Mouse (Mus musculus): ENCODE results near the gene Slc41a2. TPM values are rescaled to one million over a fixed set of nuclear protein-coding genes. Genes with fewer than 3 reads are reported as not detected.

The Slc41a2 gene
- total and polyA plus RNA-seq, 2 experiments from 2014 or later = 10.3 to 29.8 TPM

DNA sequence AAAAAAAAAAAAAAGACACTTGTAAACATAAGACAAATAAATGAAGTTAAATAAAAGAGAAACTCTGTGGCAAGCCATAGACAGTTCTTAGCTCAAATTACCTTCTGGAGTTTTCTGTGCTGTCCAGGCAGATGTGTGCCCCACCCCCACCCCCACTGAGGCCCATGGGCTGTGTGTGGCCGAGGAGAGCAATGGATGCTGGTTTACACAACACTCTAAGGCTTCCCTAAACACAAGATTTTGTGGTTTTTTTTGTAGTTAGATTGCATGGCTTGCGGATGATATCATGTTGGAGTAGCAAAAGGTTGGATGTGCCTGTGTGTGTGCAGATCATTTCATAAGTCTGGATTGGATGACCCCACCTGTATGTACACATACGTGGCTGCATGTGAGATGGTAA lies 116.8 kb downstream of the Slc41a2 start:
- no peaks in the 10 kb centered on the region for H3K4me1 ChIP-seq (ENCODE audit: insufficient read depth, low read length)
- no peak for ATAC-seq
- no peak overlapping the region for H3K9ac ChIP-seq (replicated peaks; ENCODE audit: low read length)
- no peak for TF ChIP-seq CTCF (IDR thresholded peaks at IDR 0.05; ENCODE audit: low read depth)
- H3K9me3 ChIP-seq (ENCODE audit: low read length) = no peaks in the 10 kb centered on the region
- no peaks in the 10 kb centered on the region for H3K27me3 ChIP-seq (ENCODE audit: insufficient read depth, low read length)
- H3K4me2 ChIP-seq (ENCODE audit: low read depth, low read length) = no peak overlapping the region
- WGBS = 90% methylated on average over 3 of the region's 3 CpGs
- no peak for DNase-seq (ENCODE audit: low spot score)
- no peaks in the 10 kb centered on the region for H3K36me3 ChIP-seq (ENCODE audit: insufficient read depth, low read length)
- H3K27ac ChIP-seq = no peak overlapping the region
- no peak overlapping the region for H3K4me3 ChIP-seq (ENCODE audit: low read length)

DNA sequence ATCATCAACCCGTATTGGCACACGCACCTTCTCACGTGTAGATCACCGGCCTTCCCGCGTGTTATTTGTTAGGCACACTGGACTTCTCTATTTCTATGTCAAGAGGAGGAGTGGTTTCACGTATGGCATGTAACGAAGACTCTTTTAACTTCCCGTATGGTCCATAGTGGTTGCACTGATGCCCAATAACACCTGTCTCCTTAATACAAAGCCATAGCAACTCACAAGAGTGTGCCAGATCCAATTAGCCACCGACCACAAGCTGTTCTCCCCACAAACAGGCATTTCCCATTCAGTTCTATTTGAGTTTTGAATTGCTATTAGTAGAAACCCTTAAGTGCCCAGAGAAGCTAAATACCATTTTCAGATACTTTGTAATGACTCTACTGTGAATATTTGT lies 117.5 kb downstream of the Slc41a2 start:
- H3K4me1 ChIP-seq (ENCODE audit: insufficient read depth, low read length) = no peaks in the 10 kb centered on the region
- TF ChIP-seq CTCF (IDR thresholded peaks at IDR 0.05; ENCODE audit: low read depth) = no peak
- DNase-seq (ENCODE audit: low spot score) = no peak
- 80% methylated on average over 10 of the region's 10 CpGs for WGBS
- H3K36me3 ChIP-seq (ENCODE audit: insufficient read depth, low read length) = no peaks in the 10 kb centered on the region
- H3K27ac ChIP-seq = no peak overlapping the region
- no peak for ATAC-seq
- H3K9me3 ChIP-seq (ENCODE audit: low read length) = no peaks in the 10 kb centered on the region
- no peaks in the 10 kb centered on the region for H3K27me3 ChIP-seq (ENCODE audit: insufficient read depth, low read length)
- H3K4me2 ChIP-seq (ENCODE audit: low read depth, low read length) = no peak overlapping the region
- no peak overlapping the region for H3K4me3 ChIP-seq (ENCODE audit: low read length)
- no peak overlapping the region for H3K9ac ChIP-seq (replicated peaks; ENCODE audit: low read length)

DNA sequence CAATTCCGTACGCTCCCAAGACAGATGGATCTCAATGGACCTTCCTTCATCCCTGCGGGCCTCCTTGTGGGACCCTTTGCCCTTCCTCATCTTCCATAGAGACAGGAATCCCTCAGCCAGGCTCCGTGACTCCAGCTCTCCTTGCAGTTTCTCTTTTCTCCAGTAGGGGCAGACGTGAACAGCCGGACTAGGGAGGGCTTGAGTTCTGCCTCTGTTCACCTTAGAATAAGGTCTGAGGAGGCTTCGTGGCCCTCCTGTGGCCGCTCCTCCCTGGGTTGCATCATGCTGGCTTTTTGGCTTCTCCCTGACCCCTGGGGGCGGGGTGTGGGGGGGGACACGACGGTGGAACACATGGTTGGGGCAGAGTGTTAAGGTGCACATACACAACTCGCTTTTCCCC lies 118.0 kb downstream of the Slc41a2 start:
- Histone ChIP-seq H3K4me3 (ENCODE audit: low read length) (no peak overlapping the region), H3K27me3 (ENCODE audit: insufficient read depth, low read length) (no peaks in the 10 kb centered on the region), H3K9me3 (ENCODE audit: low read length) (no peaks in the 10 kb centered on the region), H3K27ac (no peak overlapping the region), H3K4me2 (ENCODE audit: low read depth, low read length) (no peak overlapping the region), H3K4me1 (ENCODE audit: insufficient read depth, low read length) (no peaks in the 10 kb centered on the region), H3K36me3 (ENCODE audit: insufficient read depth, low read length) (no peaks in the 10 kb centered on the region), H3K9ac (replicated peaks; ENCODE audit: low read length) (no peak overlapping the region)
- ATAC-seq = peak; percentile 62
- peak; percentile 75 for DNase-seq (ENCODE audit: low spot score)
- WGBS = 23% methylated on average over 12 of the region's 12 CpGs
- TF ChIP-seq CTCF (IDR thresholded peaks at IDR 0.05; ENCODE audit: low read depth) = peak; percentile 89

DNA sequence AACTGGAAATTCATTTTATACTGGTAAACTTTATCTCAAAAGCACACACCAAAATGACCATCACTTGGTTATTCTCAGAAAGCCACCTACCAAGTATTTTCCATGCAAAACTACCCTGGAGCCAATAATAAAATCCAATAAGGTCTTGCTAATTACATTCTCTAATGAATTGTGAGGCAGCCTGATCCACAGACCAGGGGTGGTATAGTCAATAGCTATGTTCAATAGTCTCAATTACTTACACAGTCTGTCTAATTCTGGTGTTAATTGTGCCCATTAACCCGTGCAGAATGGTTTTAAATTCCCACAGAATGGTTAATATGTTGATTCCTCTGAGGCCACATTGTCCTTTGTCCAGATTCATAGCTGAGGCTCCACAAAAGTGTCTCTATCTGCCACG lies 118.9 kb downstream of the Slc41a2 start:
- no peaks in the 10 kb centered on the region for H3K27me3 ChIP-seq (ENCODE audit: insufficient read depth, low read length)
- DNase-seq (ENCODE audit: low spot score) (no peak), ATAC-seq (no peak)
- no peak overlapping the region for H3K4me3 ChIP-seq (ENCODE audit: low read length)
- no peak overlapping the region for H3K4me2 ChIP-seq (ENCODE audit: low read depth, low read length)
- TF ChIP-seq CTCF (IDR thresholded peaks at IDR 0.05; ENCODE audit: low read depth) = no peak
- H3K9ac ChIP-seq (replicated peaks; ENCODE audit: low read length) = no peak overlapping the region
- WGBS = 57% methylated on average over 2 of the region's 2 CpGs
- no peaks in the 10 kb centered on the region for H3K36me3 ChIP-seq (ENCODE audit: insufficient read depth, low read length)
- H3K9me3 ChIP-seq (ENCODE audit: low read length) = no peaks in the 10 kb centered on the region
- H3K4me1 ChIP-seq (ENCODE audit: insufficient read depth, low read length) = no peaks in the 10 kb centered on the region
- no peak overlapping the region for H3K27ac ChIP-seq

DNA sequence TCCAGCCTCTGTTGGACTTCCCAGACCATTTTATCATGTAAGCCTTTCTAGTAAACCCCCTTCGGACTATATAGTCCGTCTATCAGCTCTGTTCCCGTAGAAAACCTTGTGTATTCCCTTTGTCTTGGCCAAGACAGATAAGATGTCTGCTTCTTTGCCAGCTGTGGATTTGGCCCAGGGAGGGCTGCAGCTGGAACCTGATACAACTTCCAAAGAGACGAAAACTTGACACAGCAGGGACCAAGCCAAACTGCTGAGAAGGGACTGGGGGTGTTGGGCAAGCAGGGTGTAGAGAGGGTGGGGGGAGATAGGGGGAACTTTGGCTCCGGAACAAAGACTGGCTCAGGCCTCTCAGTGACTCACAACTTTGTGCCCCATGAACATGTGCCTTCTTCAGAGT lies 120.4 kb downstream of the Slc41a2 start:
- no peak for ATAC-seq
- no peak overlapping the region for H3K9ac ChIP-seq (replicated peaks; ENCODE audit: low read length)
- 75% methylated on average over 5 of the region's 5 CpGs for WGBS
- H3K36me3 ChIP-seq (ENCODE audit: insufficient read depth, low read length) = no peaks in the 10 kb centered on the region
- H3K9me3 ChIP-seq (ENCODE audit: low read length) = no peaks in the 10 kb centered on the region
- no peak for DNase-seq (ENCODE audit: low spot score)
- no peak overlapping the region for H3K4me3 ChIP-seq (ENCODE audit: low read length)
- no peak for TF ChIP-seq CTCF (IDR thresholded peaks at IDR 0.05; ENCODE audit: low read depth)
- no peak overlapping the region for H3K27ac ChIP-seq
- no peak overlapping the region for H3K4me2 ChIP-seq (ENCODE audit: low read depth, low read length)
- no peaks in the 10 kb centered on the region for H3K27me3 ChIP-seq (ENCODE audit: insufficient read depth, low read length)
- no peaks in the 10 kb centered on the region for H3K4me1 ChIP-seq (ENCODE audit: insufficient read depth, low read length)

DNA sequence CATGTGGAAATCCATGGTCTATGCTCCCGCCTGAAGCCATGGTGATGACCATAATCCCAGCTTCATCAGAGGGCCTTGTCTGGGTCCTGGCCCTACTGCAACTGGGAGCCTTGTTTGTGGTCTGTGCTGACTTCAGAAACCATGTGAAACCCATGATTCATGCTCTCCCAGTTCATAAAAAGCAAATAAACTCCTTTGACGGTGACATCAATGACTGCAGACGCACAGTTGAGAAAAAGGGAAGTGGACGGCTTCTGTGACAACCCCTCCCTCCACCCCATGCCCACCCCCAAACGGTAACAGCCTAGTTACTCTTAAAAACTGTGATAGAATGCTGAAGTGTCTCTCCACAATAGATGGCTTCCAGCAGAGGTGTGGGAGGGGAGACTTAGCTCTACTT lies 122.1 kb downstream of the Slc41a2 start:
- WGBS = 65% methylated on average over 5 of the region's 5 CpGs
- TF ChIP-seq CTCF (IDR thresholded peaks at IDR 0.05; ENCODE audit: low read depth) = no peak
- H3K27ac ChIP-seq = no peak overlapping the region

DNA sequence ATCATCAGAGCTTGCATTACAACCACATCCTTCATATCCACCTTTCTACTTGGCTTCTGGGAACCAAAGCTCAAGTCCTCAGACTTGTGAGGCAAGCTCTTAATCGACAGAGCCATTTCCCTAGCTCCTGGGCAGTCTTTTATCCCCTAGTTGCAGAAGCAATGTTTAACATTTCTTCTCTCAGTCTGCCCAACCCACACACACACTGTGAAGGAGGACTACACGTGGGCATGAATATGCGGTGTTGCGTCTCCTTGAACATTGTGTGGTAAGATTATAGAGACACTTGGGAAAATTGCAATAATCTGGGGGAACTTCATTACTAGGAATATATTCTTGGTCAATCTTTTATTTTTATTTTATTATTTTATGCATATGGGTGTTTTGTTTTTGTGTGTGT lies 125.1 kb downstream of the Slc41a2 start:
- DNase-seq (ENCODE audit: low spot score) (no peak), ATAC-seq (no peak)
- TF ChIP-seq CTCF (IDR thresholded peaks at IDR 0.05; ENCODE audit: low read depth) = no peak
- no peak overlapping the region for H3K9ac ChIP-seq (replicated peaks; ENCODE audit: low read length)
- H3K36me3 ChIP-seq (ENCODE audit: insufficient read depth, low read length) = no peaks in the 10 kb centered on the region
- no peak overlapping the region for H3K4me3 ChIP-seq (ENCODE audit: low read length)
- H3K4me2 ChIP-seq (ENCODE audit: low read depth, low read length) = no peak overlapping the region
- no peaks in the 10 kb centered on the region for H3K27me3 ChIP-seq (ENCODE audit: insufficient read depth, low read length)
- H3K9me3 ChIP-seq (ENCODE audit: low read length) = no peaks in the 10 kb centered on the region
- H3K4me1 ChIP-seq (ENCODE audit: insufficient read depth, low read length) = 0 out of 2 replicates have a peak, but pooled peaks cover 3% of the 10 kb centered on the region
- no peak overlapping the region for H3K27ac ChIP-seq
- WGBS = 95% methylated on average over 4 of the region's 4 CpGs

More for the DNA sequence above, 122.1 kb downstream of the Slc41a2 start:
- Histone ChIP-seq H3K36me3 (ENCODE audit: insufficient read depth, low read length) (no peaks in the 10 kb centered on the region), H3K9me3 (ENCODE audit: low read length) (no peaks in the 10 kb centered on the region), H3K4me2 (ENCODE audit: low read depth, low read length) (no peak overlapping the region), H3K9ac (replicated peaks; ENCODE audit: low read length) (no peak overlapping the region), H3K27me3 (ENCODE audit: insufficient read depth, low read length) (no peaks in the 10 kb centered on the region), H3K4me3 (ENCODE audit: low read length) (no peak overlapping the region), H3K4me1 (ENCODE audit: insufficient read depth, low read length) (0 out of 2 replicates have a peak, but pooled peaks cover 3% of the 10 kb centered on the region)
- no peak for DNase-seq (ENCODE audit: low spot score)
- no peak for ATAC-seq

Data from hindbrain, postnatal 0 days (tissue).